Mouse (Mus musculus): ENCODE data around the gene Ly6g5b.

GRCm38 (mm10) chr17:35101161-35101560, 14.1 kb downstream of the Ly6g5b start:
- TF ChIP-seq EP300 (IDR thresholded peaks at IDR 0.05; ENCODE audit: low read depth), result no peak
- no peak for TF ChIP-seq CTCF (IDR thresholded peaks at IDR 0.05; ENCODE audit: low read depth)

Data from liver, embryonic 14.5 days (tissue).